Mouse (Mus musculus): ENCODE measurements around the gene Odf3.
"Not testable (repeated sequence)": the region's sequence is repeated elsewhere in the genome, so short reads cannot be mapped to it uniquely, and the experiment has no call there.

The Odf3 gene

GRCm38 (mm10) chr7:140880865-140881515 is 33.4 kb downstream of the Odf3 start:
- no peak for DNase-seq (ENCODE audit: low spot score in 2 of 2)

GRCm38 (mm10) chr7:140881696-140882468 is 34.3 kb downstream of the Odf3 start, which contains the start of the genes Psmd13 and Sirt3:
Psmd13 (plus strand) TSS chr7:140881968.
Sirt3 (minus strand) TSS chr7:140882309.
- peak; percentile 94 to 96 for DNase-seq (ENCODE audit: low spot score in 2 of 2)

- DNase-seq (ENCODE audit: low spot score in 2 of 2): no peak
Observed at GRCm38 (mm10) chr7:140882469-140882803, 34.8 kb downstream of the Odf3 start.

- not testable (repeated sequence) for DNase-seq (ENCODE audit: low spot score in 2 of 2)
Observed at GRCm38 (mm10) chr7:140890636-140891035, 43.0 kb downstream of the Odf3 start.

- DNase-seq (ENCODE audit: low spot score in 2 of 2): no peak
Observed at GRCm38 (mm10) chr7:140894031-140894430, 46.4 kb downstream of the Odf3 start.

- no peak for DNase-seq (ENCODE audit: low spot score in 2 of 2)
Observed at GRCm38 (mm10) chr7:140894611-140895010, 47.0 kb downstream of the Odf3 start.

GRCm38 (mm10) chr7:140897863-140898262 is 50.3 kb downstream of the Odf3 start:
- DNase-seq (ENCODE audit: low spot score in 2 of 2): no peak

GRCm38 (mm10) chr7:140899121-140899520 is 51.5 kb downstream of the Odf3 start:
- DNase-seq (ENCODE audit: low spot score in 2 of 2): no peak

GRCm38 (mm10) chr7:140900220-140900619 is 52.6 kb downstream of the Odf3 start, which contains the start of gene Cox8b:
Cox8b (minus strand) TSS chr7:140900446.
- no peak for DNase-seq (ENCODE audit: low spot score in 2 of 2)

All from frontal cortex, postnatal 36 days (tissue).